Mouse (Mus musculus): ENCODE measurements around the gene Gm11733. TPM values are rescaled to one million over a fixed set of nuclear protein-coding genes. Genes with fewer than 3 reads are reported as not detected.

Gm11733 gene
- polyA plus RNA-seq (2014; fragmentation: Illumina TruSeq; extraction: RNeasy Lipid Tissue Mini Kit (QIAGEN cat#74804); ENCODE audit: low read depth, low replicate concordance) = not detected

DNA sequence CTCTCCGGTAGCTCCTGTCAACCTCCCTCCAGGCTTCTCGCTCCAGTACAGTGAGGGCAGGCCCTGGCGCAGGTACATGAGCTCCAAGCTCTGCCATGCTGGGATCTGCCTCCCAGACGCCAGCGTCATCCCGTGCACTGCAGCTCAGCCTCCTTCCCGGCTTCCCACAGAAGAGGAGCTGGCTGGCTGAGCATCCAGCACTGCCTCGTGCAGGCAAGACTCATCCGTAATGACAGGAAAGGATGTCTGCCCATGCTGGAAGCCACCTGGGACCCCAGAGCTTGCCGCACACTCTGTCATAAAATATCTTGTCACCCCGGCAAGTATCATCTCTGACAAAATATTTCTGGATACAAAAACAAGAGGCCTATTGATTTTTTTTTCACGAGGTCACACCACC lies at the start of gene Gm11733:
Gene Gm11733 (plus strand): TSS at position 171 of the 400 bp plus-strand sequence.

Other genes starting within 250 kb of the Gm11733 start
- 9.9 TPM for gene Tnrc6c, start 169.9 kb downstream of the Gm11733 start, polyA plus RNA-seq (2014; fragmentation: Illumina TruSeq; extraction: RNeasy Lipid Tissue Mini Kit (QIAGEN cat#74804); ENCODE audit: low read depth, low replicate concordance)